Mouse (Mus musculus) liver, embryonic 14.5 days (tissue): ENCODE results near the gene Zfp423.

Source experiments
- CTCF ChIP-seq: IDR thresholded peaks from 2 replicates; pipeline ENCODE4 v1.5.1; 2016; ENCODE audit warnings: antibody characterized with exemption, low read depth, control low read depth
- EP300 ChIP-seq: IDR thresholded peaks from 2 replicates; pipeline ENCODE4 v1.6.1; 2016; ENCODE audit warnings: antibody characterized with exemption, low read depth

DNA sequence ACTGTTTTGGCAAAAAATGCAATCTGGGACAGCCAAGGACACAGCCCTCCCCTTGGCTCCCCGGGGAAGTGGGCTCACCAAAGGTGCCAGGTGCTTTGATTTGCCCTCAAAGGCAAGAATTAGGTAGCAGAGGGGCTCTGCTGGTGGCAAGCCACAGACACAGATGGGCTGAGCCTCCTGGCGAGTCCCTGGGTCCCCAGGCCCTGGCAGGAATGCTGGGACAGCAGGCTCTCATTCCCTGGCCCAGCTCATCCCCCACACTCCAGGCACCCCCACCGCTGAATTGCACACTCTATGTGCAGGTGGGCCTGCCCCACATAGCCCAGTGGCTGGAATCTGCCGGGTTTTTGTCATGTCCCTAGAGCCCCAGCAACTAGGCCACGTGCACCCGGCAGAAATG lies 270.2 kb downstream of the Zfp423 start:
- TF ChIP-seq CTCF (no peak), EP300 (no peak)
